Mouse (Mus musculus) c-Kit-positive CD71-negative TER-119-negative erythroid progenitor cells, embryonic 14.5 days (primary cell): ENCODE data around the gene Gm21586.
"Not testable (repeated sequence)": the region's sequence is repeated elsewhere in the genome, so short reads cannot be mapped to it uniquely, and the experiment has no call there.

Experiments
- DNase-seq: peaks from one replicate; pipeline ENCODE4 v3.0.0-alpha.2; 2013; ENCODE audit warnings: low read depth

Gene Gm21586

GRCm38 (mm10) chr4:42439078-42439477 is at the start of gene Gm21586:
Gene Gm21586 (plus strand): TSS chr4:42439378.
- not testable (repeated sequence) for DNase-seq

GRCm38 (mm10) chr4:42466452-42466851 is 27.3 kb downstream of the Gm21586 start, which contains the start of gene Gm2163:
Gene Gm2163 (plus strand): TSS chr4:42466752.
- not testable (repeated sequence) for DNase-seq
